Mouse (Mus musculus): ENCODE results near the gene Ergic2. TPM values are rescaled to one million over a fixed set of nuclear protein-coding genes. Genes with fewer than 3 reads are reported as not detected.

The Ergic2 gene
- polyA plus RNA-seq, 1 experiment: 40.3 TPM

DNA sequence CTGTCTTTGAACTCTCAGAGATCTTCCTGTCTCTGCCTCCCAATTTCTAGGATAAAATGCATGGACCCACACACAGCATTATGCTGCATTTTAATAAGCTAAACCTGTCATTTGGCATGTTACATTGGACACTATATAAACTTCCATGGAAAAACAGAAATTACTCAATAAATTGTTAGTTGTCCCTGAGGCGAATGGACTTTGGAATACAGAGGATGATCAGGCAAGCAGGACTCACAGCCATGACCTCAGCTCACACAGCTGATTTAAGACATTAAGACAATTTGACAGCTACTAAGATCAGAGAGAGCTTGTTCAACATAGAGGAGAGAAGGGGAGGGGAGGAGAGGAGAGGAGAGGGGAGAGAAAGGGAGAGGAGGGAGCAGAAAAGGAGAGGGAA, 69.8 kb downstream of the Ergic2 start:
- no peak overlapping the region for H3ac ChIP-seq (ENCODE audit: control insufficient read depth, insufficient read length)
- H3K27me3 ChIP-seq (ENCODE audit: control insufficient read depth, insufficient read depth, insufficient read length): no peaks in the 10 kb centered on the region
- H3K36me3 ChIP-seq (ENCODE audit: control insufficient read depth, insufficient read depth): no peaks in the 10 kb centered on the region
- TF ChIP-seq MYOG (IDR thresholded peaks at IDR 0.05; ENCODE audit: control insufficient read depth in 1 of 3, insufficient read depth in 1 of 3, insufficient read length in 2 of 3, low read depth in 2 of 3) (no peak), TCF12 (IDR thresholded peaks at IDR 0.05; ENCODE audit: insufficient read depth, poor library complexity, severe bottlenecking) (no peak), CEBPB (IDR thresholded peaks at IDR 0.05; ENCODE audit: insufficient read depth, poor library complexity, severe bottlenecking) (no peak)
- H3K79me2 ChIP-seq (ENCODE audit: control insufficient read depth, insufficient read depth): no peaks in the 10 kb centered on the region
- H3K4me3 ChIP-seq: no peak overlapping the region
- no peak overlapping the region for H3K4me2 ChIP-seq (ENCODE audit: low read depth)

DNA sequence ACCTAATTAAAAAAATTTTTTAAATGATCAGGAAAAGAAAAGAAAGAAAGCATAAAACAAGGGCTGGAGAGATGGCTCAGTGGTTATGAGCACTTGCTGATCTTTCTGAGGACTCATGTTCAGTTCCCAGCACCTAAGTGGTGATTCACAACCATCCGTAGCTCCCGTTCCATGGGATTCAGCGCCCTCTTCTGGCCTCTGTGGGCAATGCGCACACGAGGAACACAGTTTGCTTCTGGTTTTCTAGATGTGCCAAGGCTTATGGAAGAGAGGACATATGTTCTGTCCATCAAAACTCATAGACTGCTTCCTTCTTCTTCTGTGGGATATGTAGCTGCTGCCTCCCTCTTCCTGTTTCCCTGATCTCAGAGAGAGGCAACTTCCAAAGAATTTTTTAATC, 70.3 kb downstream of the Ergic2 start:
- no peaks in the 10 kb centered on the region for H3K36me3 ChIP-seq (ENCODE audit: control insufficient read depth, insufficient read depth)
- no peak overlapping the region for H3K4me3 ChIP-seq
- H3K79me2 ChIP-seq (ENCODE audit: control insufficient read depth, insufficient read depth): no peaks in the 10 kb centered on the region
- TF ChIP-seq MAX (IDR thresholded peaks at IDR 0.05; ENCODE audit: low read depth): no peak
- TF ChIP-seq E2F4 (IDR thresholded peaks at IDR 0.05; ENCODE audit: insufficient read depth): no peak
- TF ChIP-seq MYOD1 (IDR thresholded peaks at IDR 0.05; ENCODE audit: control insufficient read depth in 1 of 3, insufficient read length in 2 of 3, low read depth in 2 of 3): no peak
- TF ChIP-seq REST (IDR thresholded peaks at IDR 0.05; ENCODE audit: insufficient read depth, insufficient read length): no peak
- TF ChIP-seq CEBPB (IDR thresholded peaks at IDR 0.05; ENCODE audit: insufficient read depth, poor library complexity, severe bottlenecking): no peak
- TF ChIP-seq TCF3 (IDR thresholded peaks at IDR 0.05; ENCODE audit: insufficient read length, low read depth): no peak
- no peak for TF ChIP-seq SRF (IDR thresholded peaks at IDR 0.05; ENCODE audit: control insufficient read depth, insufficient read length, low read depth)
- TF ChIP-seq POLR2AphosphoS2 (IDR thresholded peaks at IDR 0.05; ENCODE audit: insufficient read length, low read depth): no peak
- no peak for TF ChIP-seq POLR2A (IDR thresholded peaks at IDR 0.05; ENCODE audit: insufficient read length, low read depth)
- no peak for TF ChIP-seq MYOG (IDR thresholded peaks at IDR 0.05; ENCODE audit: control insufficient read depth in 1 of 3, insufficient read depth in 1 of 3, insufficient read length in 2 of 3, low read depth in 2 of 3)
- no peak for TF ChIP-seq TCF12 (IDR thresholded peaks at IDR 0.05; ENCODE audit: insufficient read depth, poor library complexity, severe bottlenecking)
- TF ChIP-seq USF1 (IDR thresholded peaks at IDR 0.05; ENCODE audit: low read depth): no peak
- H3K4me2 ChIP-seq (ENCODE audit: low read depth): no peak overlapping the region
- H3K27me3 ChIP-seq (ENCODE audit: control insufficient read depth, insufficient read depth, insufficient read length): no peaks in the 10 kb centered on the region
- no peak overlapping the region for H3ac ChIP-seq (ENCODE audit: control insufficient read depth, insufficient read length)

DNA sequence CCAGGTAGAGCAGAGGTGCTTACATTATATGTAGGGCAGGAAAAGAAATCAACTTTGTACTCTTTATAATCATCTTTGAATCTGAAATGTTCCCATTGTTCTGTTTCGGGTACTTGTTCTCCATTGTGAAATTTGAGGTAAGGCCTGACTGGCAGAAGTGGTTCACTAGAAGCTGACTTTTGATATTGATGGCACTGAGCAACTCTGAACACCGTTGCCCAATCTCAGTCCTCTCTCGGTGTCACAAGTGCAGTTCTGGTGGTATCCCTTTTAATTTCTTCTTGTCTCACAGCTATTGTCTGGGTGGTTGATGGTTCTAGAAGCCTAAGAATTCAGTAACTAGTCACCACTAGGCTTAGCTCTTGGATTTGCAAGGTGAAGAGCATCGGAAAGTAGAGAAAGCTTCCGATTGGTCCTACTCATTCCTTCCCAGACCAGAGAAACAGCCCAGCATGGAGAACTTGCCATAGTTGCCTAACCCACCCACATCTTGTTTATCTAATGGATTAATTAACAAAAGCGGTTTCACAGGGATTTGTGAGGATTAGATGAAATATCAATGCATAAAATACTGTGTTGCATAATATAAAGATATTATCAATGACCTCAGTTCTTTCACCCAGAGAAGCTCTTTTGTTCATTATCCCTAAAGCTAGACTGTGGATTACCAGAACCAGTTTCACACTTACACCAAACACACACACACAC, 72.7 kb downstream of the Ergic2 start:
- no peak overlapping the region for H3K4me2 ChIP-seq (ENCODE audit: low read depth)
- H3K27me3 ChIP-seq (ENCODE audit: control insufficient read depth, insufficient read depth, insufficient read length): no peaks in the 10 kb centered on the region
- no peaks in the 10 kb centered on the region for H3K36me3 ChIP-seq (ENCODE audit: control insufficient read depth, insufficient read depth)
- no peaks in the 10 kb centered on the region for H3K79me2 ChIP-seq (ENCODE audit: control insufficient read depth, insufficient read depth)
- no peak overlapping the region for H3K4me3 ChIP-seq
- H3ac ChIP-seq (ENCODE audit: control insufficient read depth, insufficient read length): no peak overlapping the region
- TF ChIP-seq E2F4 (IDR thresholded peaks at IDR 0.05; ENCODE audit: insufficient read depth) (no peak), POLR2A (IDR thresholded peaks at IDR 0.05; ENCODE audit: insufficient read length, low read depth) (no peak), CEBPB (IDR thresholded peaks at IDR 0.05; ENCODE audit: insufficient read depth, poor library complexity, severe bottlenecking) (no peak), MYOG (IDR thresholded peaks at IDR 0.05; ENCODE audit: control insufficient read depth in 1 of 3, insufficient read depth in 1 of 3, insufficient read length in 2 of 3, low read depth in 2 of 3) (no peak), SRF (IDR thresholded peaks at IDR 0.05; ENCODE audit: control insufficient read depth, insufficient read length, low read depth) (no peak), POLR2AphosphoS2 (IDR thresholded peaks at IDR 0.05; ENCODE audit: insufficient read length, low read depth) (no peak), USF1 (IDR thresholded peaks at IDR 0.05; ENCODE audit: low read depth) (no peak), TCF12 (IDR thresholded peaks at IDR 0.05; ENCODE audit: insufficient read depth, poor library complexity, severe bottlenecking) (no peak), MAX (IDR thresholded peaks at IDR 0.05; ENCODE audit: low read depth) (no peak)

DNA sequence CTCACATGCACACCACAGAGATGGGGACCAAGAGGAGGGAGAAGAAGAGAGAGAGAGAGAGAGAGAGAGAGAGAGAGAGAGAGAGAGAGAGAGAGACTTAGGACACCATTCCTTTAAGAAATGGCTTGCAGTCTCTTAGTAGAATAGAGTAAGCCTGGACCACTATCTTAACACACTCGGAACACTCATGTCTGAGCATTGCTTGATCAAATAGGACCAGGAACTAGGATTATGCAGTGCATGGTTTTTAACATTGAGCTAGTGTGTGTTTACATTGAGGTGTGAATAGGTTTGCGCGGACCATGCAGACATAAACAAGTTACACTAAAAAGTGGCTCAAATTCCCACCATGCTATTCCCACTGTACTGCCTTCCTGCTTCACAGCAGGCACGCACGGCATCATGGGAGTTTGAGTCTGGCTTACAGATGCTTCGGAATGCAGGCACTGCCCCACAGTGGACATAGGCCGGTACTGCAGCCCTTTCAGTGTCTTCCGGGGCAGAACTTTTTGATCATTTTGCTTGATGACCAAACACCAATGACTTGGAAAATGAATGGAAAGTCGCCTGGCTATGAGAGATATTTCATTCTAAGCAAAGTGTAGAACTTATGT, 76.3 kb downstream of the Ergic2 start:
- H3ac ChIP-seq (ENCODE audit: control insufficient read depth, insufficient read length): no peak overlapping the region
- no peaks in the 10 kb centered on the region for H3K27me3 ChIP-seq (ENCODE audit: control insufficient read depth, insufficient read depth, insufficient read length)
- H3K4me2 ChIP-seq (ENCODE audit: low read depth): peak overlapping the region; percentile 46
- no peak for TF ChIP-seq MYOG (IDR thresholded peaks at IDR 0.05; ENCODE audit: control insufficient read depth in 1 of 3, insufficient read depth in 1 of 3, insufficient read length in 2 of 3, low read depth in 2 of 3)
- no peak for TF ChIP-seq POLR2A (IDR thresholded peaks at IDR 0.05; ENCODE audit: insufficient read length, low read depth)
- no peak for TF ChIP-seq MYOD1 (IDR thresholded peaks at IDR 0.05; ENCODE audit: control insufficient read depth in 1 of 3, insufficient read length in 2 of 3, low read depth in 2 of 3)
- no peak for TF ChIP-seq TCF12 (IDR thresholded peaks at IDR 0.05; ENCODE audit: insufficient read depth, poor library complexity, severe bottlenecking)
- no peak for TF ChIP-seq USF1 (IDR thresholded peaks at IDR 0.05; ENCODE audit: low read depth)
- TF ChIP-seq CEBPB (IDR thresholded peaks at IDR 0.05; ENCODE audit: insufficient read depth, poor library complexity, severe bottlenecking): no peak
- TF ChIP-seq TCF3 (IDR thresholded peaks at IDR 0.05; ENCODE audit: insufficient read length, low read depth): no peak
- no peak for TF ChIP-seq POLR2AphosphoS2 (IDR thresholded peaks at IDR 0.05; ENCODE audit: insufficient read length, low read depth)
- TF ChIP-seq MAX (IDR thresholded peaks at IDR 0.05; ENCODE audit: low read depth): no peak
- no peaks in the 10 kb centered on the region for H3K36me3 ChIP-seq (ENCODE audit: control insufficient read depth, insufficient read depth)
- no peak overlapping the region for H3K4me3 ChIP-seq
- H3K79me2 ChIP-seq (ENCODE audit: control insufficient read depth, insufficient read depth): no peaks in the 10 kb centered on the region

DNA sequence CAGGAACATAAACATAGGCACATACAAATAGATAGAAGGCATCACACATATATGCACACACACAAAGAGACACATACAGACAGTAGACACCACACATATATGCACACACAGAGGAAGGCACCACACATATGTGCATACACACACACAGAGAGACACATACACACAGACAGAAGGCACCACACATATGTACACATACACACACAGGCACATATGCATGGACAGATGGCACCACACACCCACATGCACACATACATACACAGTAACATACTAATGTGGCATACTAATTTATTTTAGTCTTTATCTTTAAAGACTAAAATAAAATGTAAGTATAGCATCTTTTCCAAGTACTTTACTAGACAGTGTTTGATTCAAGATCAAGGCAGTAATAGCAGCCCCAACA, 78.6 kb downstream of the Ergic2 start:
- no peak overlapping the region for H3K4me3 ChIP-seq
- no peak overlapping the region for H3K4me2 ChIP-seq (ENCODE audit: low read depth)
- H3K36me3 ChIP-seq (ENCODE audit: control insufficient read depth, insufficient read depth): no peaks in the 10 kb centered on the region
- no peak overlapping the region for H3ac ChIP-seq (ENCODE audit: control insufficient read depth, insufficient read length)
- H3K79me2 ChIP-seq (ENCODE audit: control insufficient read depth, insufficient read depth): no peaks in the 10 kb centered on the region
- no peak for TF ChIP-seq MYOG (IDR thresholded peaks at IDR 0.05; ENCODE audit: control insufficient read depth in 1 of 3, insufficient read depth in 1 of 3, insufficient read length in 2 of 3, low read depth in 2 of 3)
- TF ChIP-seq POLR2AphosphoS2 (IDR thresholded peaks at IDR 0.05; ENCODE audit: insufficient read length, low read depth): no peak
- no peak for TF ChIP-seq POLR2A (IDR thresholded peaks at IDR 0.05; ENCODE audit: insufficient read length, low read depth)
- TF ChIP-seq TCF12 (IDR thresholded peaks at IDR 0.05; ENCODE audit: insufficient read depth, poor library complexity, severe bottlenecking): no peak
- TF ChIP-seq MAX (IDR thresholded peaks at IDR 0.05; ENCODE audit: low read depth): no peak
- TF ChIP-seq USF1 (IDR thresholded peaks at IDR 0.05; ENCODE audit: low read depth): no peak
- TF ChIP-seq SRF (IDR thresholded peaks at IDR 0.05; ENCODE audit: control insufficient read depth, insufficient read length, low read depth): no peak
- no peak for TF ChIP-seq CEBPB (IDR thresholded peaks at IDR 0.05; ENCODE audit: insufficient read depth, poor library complexity, severe bottlenecking)
- no peak for TF ChIP-seq REST (IDR thresholded peaks at IDR 0.05; ENCODE audit: insufficient read depth, insufficient read length)
- TF ChIP-seq E2F4 (IDR thresholded peaks at IDR 0.05; ENCODE audit: insufficient read depth): no peak
- TF ChIP-seq TCF3 (IDR thresholded peaks at IDR 0.05; ENCODE audit: insufficient read length, low read depth): no peak
- TF ChIP-seq MYOD1 (IDR thresholded peaks at IDR 0.05; ENCODE audit: control insufficient read depth in 1 of 3, insufficient read length in 2 of 3, low read depth in 2 of 3): no peak
- H3K27me3 ChIP-seq (ENCODE audit: control insufficient read depth, insufficient read depth, insufficient read length): no peaks in the 10 kb centered on the region

All from myocyte (in vitro differentiated cells).